Mouse (Mus musculus): ENCODE measurements around the gene Entpd1. TPM values are rescaled to one million over a fixed set of nuclear protein-coding genes. Genes with fewer than 3 reads are reported as not detected.

Gene Entpd1
- total and polyA plus RNA-seq, 3 experiments, result 0.33 TPM; not detected in 2

DNA sequence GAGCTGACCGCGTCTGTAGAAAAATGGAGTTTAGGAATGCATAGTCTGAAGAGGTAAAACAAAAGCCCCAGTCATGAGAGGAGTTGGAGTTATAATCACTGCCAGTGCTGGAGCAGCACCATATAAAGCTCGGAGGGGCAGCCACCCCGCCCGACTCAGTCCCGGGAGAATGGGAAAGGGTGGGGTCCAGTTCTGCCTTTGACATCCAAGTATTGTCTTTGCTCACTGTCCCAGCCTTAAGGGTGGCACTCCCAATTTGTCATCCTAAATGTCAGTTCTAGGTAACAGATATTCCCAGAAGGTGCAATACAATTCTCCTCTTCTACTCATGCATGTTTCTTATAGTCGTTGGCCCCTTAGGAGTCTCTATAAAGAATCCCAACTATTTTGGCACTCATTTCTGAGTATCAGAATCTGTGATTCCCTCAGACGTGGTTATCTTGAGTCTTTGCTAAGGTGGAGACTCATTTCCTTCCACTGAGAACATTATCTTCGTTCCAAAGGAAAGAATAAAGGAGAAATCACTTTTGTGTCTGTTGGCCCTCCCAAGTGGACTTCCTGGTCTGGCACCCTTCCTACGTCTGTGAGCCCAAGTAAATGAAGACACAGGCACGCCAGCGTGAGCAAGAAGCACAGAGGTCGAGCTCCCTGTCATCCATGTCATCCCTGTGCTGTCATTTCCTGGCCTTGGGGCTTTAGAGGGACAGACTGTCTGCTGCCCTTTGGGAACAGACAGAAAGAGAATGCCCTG lies 86.1 kb downstream of the Entpd1 start:
- no peak for TF ChIP-seq TAL1 (conservative IDR thresholded peaks at IDR 0.05; ENCODE audit: low read depth, low read length)

DNA sequence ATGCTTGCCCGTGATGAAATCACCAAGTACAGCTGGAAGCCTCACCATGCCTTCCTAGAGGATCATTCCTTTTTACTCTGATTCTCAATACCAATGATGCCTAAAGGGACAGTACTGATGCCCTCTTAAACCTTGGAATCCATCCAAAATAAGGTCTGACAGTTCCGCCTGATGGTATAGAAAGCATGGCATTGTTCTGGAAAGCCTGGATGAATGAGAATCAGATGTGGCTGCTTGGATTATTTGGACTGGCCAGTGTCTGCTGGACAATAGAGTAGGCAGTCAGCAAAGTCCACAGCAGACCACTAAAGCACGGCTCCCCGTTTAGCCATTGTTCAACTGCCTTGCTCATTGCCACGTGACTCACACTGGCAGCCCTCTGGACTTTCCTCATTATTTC lies 87.7 kb downstream of the Entpd1 start:
- TF ChIP-seq TAL1 (conservative IDR thresholded peaks at IDR 0.05; ENCODE audit: low read depth, low read length) (no peak), CTCF (IDR thresholded peaks at IDR 0.05; ENCODE audit: low read depth, low read length) (no peak), POLR2AphosphoS5 (IDR thresholded peaks at IDR 0.05; ENCODE audit: insufficient replicate concordance, low read depth, low read length) (no peak), GATA1 (IDR thresholded peaks at IDR 0.05; ENCODE audit: borderline replicate concordance, low read length) (no peak), GATA2 (IDR thresholded peaks at IDR 0.05; ENCODE audit: borderline replicate concordance, low read depth, low read length) (no peak)
- H3K27me3 ChIP-seq (ENCODE audit: insufficient read depth, low read length), result no peaks in the 10 kb centered on the region; the same call in 1 of the 2 replicates

More for the DNA sequence above, 86.1 kb downstream of the Entpd1 start:
- no peak overlapping the region for H3K4me3 ChIP-seq (ENCODE audit: low read depth, low read length)
- no peaks in the 10 kb centered on the region; the same call in 1 of the 2 replicates for H3K27me3 ChIP-seq (ENCODE audit: insufficient read depth, low read length)
- no peak for ATAC-seq (ENCODE audit: extremely low read depth, insufficient number of reproducible peaks, low FRiP score, poor library complexity, severe bottlenecking)
- H3K36me3 ChIP-seq (replicated peaks), result no peaks in the 10 kb centered on the region
- DNase-seq (ENCODE audit: low spot score), result no peak
- no peaks in the 10 kb centered on the region for H3K4me1 ChIP-seq (ENCODE audit: insufficient read depth, low read depth, low read length)
- H3K9me3 ChIP-seq (replicated peaks), result no peaks in the 10 kb centered on the region

DNA sequence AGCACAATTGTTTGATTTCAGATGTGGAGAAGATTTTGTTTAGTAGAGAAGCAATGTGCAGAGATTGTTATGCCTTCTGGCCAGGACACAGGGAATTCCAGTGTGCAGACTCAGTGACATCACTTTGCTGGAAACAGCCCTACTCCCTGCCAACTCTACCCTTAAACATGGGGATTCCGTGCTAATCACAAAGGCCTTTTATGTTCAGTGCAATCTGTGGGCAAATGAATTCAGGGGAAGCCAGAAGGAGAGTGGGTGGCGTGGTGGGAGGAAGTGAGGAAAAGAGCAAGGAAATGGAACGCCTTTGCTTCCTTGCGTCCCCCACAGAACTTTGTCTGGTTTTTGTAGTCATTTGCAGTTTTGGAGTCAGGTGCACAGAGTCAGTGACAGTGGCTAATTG lies 90.2 kb downstream of the Entpd1 start:
- TF ChIP-seq TAL1 (conservative IDR thresholded peaks at IDR 0.05; ENCODE audit: low read depth, low read length) (no peak), POLR2AphosphoS5 (IDR thresholded peaks at IDR 0.05; ENCODE audit: insufficient replicate concordance, low read depth, low read length) (no peak), GATA2 (IDR thresholded peaks at IDR 0.05; ENCODE audit: borderline replicate concordance, low read depth, low read length) (no peak), GATA1 (IDR thresholded peaks at IDR 0.05; ENCODE audit: borderline replicate concordance, low read length) (no peak), CTCF (IDR thresholded peaks at IDR 0.05; ENCODE audit: low read depth, low read length) (no peak)
- peaks cover 4% of the 10 kb centered on the region for H3K27me3 ChIP-seq (ENCODE audit: insufficient read depth, low read length)
- ATAC-seq (ENCODE audit: extremely low read depth, insufficient number of reproducible peaks, low FRiP score, poor library complexity, severe bottlenecking) (no peak), DNase-seq (ENCODE audit: low spot score) (no peak)
- H3K4me1 ChIP-seq (ENCODE audit: insufficient read depth, low read depth, low read length), result no peaks in the 10 kb centered on the region
- H3K9me3 ChIP-seq (replicated peaks), result no peaks in the 10 kb centered on the region
- no peaks in the 10 kb centered on the region for H3K36me3 ChIP-seq (replicated peaks)
- no peak overlapping the region for H3K4me3 ChIP-seq (ENCODE audit: low read depth, low read length)

More for the DNA sequence above, 87.7 kb downstream of the Entpd1 start:
- ATAC-seq (ENCODE audit: extremely low read depth, insufficient number of reproducible peaks, low FRiP score, poor library complexity, severe bottlenecking) (no peak), DNase-seq (ENCODE audit: low spot score) (no peak)
- Histone ChIP-seq H3K36me3 (replicated peaks) (no peaks in the 10 kb centered on the region), H3K4me1 (ENCODE audit: insufficient read depth, low read depth, low read length) (no peaks in the 10 kb centered on the region), H3K9me3 (replicated peaks) (no peaks in the 10 kb centered on the region), H3K4me3 (ENCODE audit: low read depth, low read length) (no peak overlapping the region)

DNA sequence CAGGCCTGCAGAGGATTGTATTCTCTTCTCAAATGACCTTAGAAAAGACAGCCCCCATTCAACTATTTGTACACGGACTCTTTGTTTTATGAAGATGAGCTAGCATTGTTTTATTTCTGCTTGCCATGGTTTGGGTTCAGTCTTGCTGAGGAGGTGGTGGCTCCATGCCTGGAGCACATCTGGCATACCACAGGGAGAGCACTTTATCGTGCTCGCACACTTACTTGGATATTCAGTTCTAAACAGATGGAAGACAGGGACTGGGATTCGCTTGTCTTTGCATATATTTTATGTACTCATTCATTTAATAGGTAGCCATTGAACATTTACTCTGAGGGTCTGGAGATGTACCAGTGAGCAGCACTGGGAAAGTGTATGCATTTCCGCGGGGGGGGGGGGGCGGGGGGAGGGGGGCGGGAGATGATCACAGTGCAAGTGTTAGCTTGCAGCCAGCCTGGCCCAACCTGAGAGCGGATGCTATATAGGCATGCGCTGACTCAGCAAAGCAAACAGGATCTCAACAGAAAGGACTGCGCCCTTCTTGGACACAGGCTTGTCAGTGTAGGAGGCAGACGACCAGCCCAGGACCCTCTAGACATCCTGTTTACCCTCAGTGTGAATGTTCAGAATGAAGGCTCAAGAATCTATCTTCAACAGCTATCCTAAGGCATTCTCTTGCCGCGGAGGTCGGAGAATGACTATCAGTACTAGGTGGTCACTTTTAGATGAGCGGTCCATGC lies 100.9 kb downstream of the Entpd1 start:
- Histone ChIP-seq H3K4me1 (ENCODE audit: insufficient read depth, low read depth, low read length) (no peaks in the 10 kb centered on the region), H3K27me3 (ENCODE audit: insufficient read depth, low read length) (peaks cover 6% of the 10 kb centered on the region; the same call in 1 of the 2 replicates), H3K36me3 (replicated peaks) (no peaks in the 10 kb centered on the region), H3K9me3 (replicated peaks) (no peaks in the 10 kb centered on the region), H3K4me3 (ENCODE audit: low read depth, low read length) (no peak overlapping the region)
- TF ChIP-seq CTCF (IDR thresholded peaks at IDR 0.05; ENCODE audit: low read depth, low read length), result no peak
- no peak for TF ChIP-seq POLR2AphosphoS5 (IDR thresholded peaks at IDR 0.05; ENCODE audit: insufficient replicate concordance, low read depth, low read length)
- no peak for TF ChIP-seq TAL1 (conservative IDR thresholded peaks at IDR 0.05; ENCODE audit: low read depth, low read length)
- TF ChIP-seq GATA1 (IDR thresholded peaks at IDR 0.05; ENCODE audit: borderline replicate concordance, low read length), result no peak
- no peak for TF ChIP-seq GATA2 (IDR thresholded peaks at IDR 0.05; ENCODE audit: borderline replicate concordance, low read depth, low read length)
- ATAC-seq (ENCODE audit: extremely low read depth, insufficient number of reproducible peaks, low FRiP score, poor library complexity, severe bottlenecking), result no peak
- no peak for DNase-seq (ENCODE audit: low spot score)

DNA sequence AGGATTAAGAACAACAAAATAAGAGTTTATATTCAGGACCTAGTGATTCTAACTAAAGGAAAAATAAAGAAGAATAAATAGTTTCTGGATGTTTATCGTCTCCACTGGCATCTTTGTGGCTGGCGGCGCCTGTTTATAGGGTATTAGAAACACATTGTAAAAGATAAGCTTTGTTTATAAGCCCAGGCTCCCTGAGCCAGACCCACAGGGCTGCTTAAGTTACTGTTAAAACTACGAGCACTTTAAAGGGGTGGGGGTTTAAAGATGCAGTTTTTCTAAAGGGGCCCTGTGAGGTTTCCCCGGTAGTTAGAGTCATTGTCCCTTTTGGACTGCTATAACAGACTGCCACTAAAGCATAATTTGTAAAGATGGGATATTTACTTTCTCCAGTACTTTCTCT lies 102.5 kb downstream of the Entpd1 start:
- ATAC-seq (ENCODE audit: extremely low read depth, insufficient number of reproducible peaks, low FRiP score, poor library complexity, severe bottlenecking), result no peak
- DNase-seq (ENCODE audit: low spot score), result no peak
- TF ChIP-seq GATA1 (IDR thresholded peaks at IDR 0.05; ENCODE audit: borderline replicate concordance, low read length), result no peak
- no peak for TF ChIP-seq CTCF (IDR thresholded peaks at IDR 0.05; ENCODE audit: low read depth, low read length)
- TF ChIP-seq POLR2AphosphoS5 (IDR thresholded peaks at IDR 0.05; ENCODE audit: insufficient replicate concordance, low read depth, low read length), result no peak
- TF ChIP-seq GATA2 (IDR thresholded peaks at IDR 0.05; ENCODE audit: borderline replicate concordance, low read depth, low read length), result no peak
- no peak for TF ChIP-seq TAL1 (conservative IDR thresholded peaks at IDR 0.05; ENCODE audit: low read depth, low read length)
- H3K36me3 ChIP-seq (replicated peaks), result no peaks in the 10 kb centered on the region
- H3K4me3 ChIP-seq (ENCODE audit: low read depth, low read length), result no peak overlapping the region
- H3K27me3 ChIP-seq (ENCODE audit: insufficient read depth, low read length), result peaks cover 12% of the 10 kb centered on the region; the same call in 1 of the 2 replicates
- H3K9me3 ChIP-seq (replicated peaks), result no peaks in the 10 kb centered on the region
- no peaks in the 10 kb centered on the region for H3K4me1 ChIP-seq (ENCODE audit: insufficient read depth, low read depth, low read length)

DNA sequence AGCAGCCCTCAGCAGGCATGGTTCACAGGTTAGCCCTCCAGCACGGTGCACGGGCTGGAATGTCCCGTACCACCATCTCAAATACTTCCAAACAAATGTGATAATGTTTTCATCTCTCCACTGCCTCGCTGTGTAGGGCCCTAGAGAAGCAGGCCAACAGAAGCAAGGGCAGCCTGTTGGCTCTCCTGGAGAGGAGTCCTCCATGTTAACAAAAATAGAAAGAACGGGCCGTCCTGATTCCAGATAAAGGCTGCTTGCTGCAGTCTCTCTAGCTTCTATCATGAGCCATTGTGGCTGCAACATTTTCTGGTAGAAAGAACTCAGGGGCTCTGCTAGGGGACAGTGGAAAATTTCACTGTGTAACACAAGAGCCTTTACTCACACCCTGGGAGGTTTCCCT lies 104.8 kb downstream of the Entpd1 start:
- Histone ChIP-seq H3K36me3 (replicated peaks) (no peaks in the 10 kb centered on the region), H3K4me3 (ENCODE audit: low read depth, low read length) (no peak overlapping the region), H3K4me1 (ENCODE audit: insufficient read depth, low read depth, low read length) (no peaks in the 10 kb centered on the region), H3K27me3 (ENCODE audit: insufficient read depth, low read length) (peaks cover 10% of the 10 kb centered on the region; the same call in 1 of the 2 replicates), H3K9me3 (replicated peaks) (no peaks in the 10 kb centered on the region)
- TF ChIP-seq TAL1 (conservative IDR thresholded peaks at IDR 0.05; ENCODE audit: low read depth, low read length), result no peak
- TF ChIP-seq GATA1 (IDR thresholded peaks at IDR 0.05; ENCODE audit: borderline replicate concordance, low read length), result no peak
- TF ChIP-seq POLR2AphosphoS5 (IDR thresholded peaks at IDR 0.05; ENCODE audit: insufficient replicate concordance, low read depth, low read length), result no peak
- no peak for TF ChIP-seq CTCF (IDR thresholded peaks at IDR 0.05; ENCODE audit: low read depth, low read length)
- no peak for TF ChIP-seq GATA2 (IDR thresholded peaks at IDR 0.05; ENCODE audit: borderline replicate concordance, low read depth, low read length)
- no peak for ATAC-seq (ENCODE audit: extremely low read depth, insufficient number of reproducible peaks, low FRiP score, poor library complexity, severe bottlenecking)
- no peak for DNase-seq (ENCODE audit: low spot score)

Data from G1E (cell line).